Mouse (Mus musculus) midbrain, postnatal 0 days (tissue): ENCODE results near the gene Ltbr. TPM values are rescaled to one million over a fixed set of nuclear protein-coding genes. Genes with fewer than 3 reads are reported as not detected.
A peak's percentile ranks its signal among the peaks of the same experiment; 100 is the strongest.

Source experiments
- ATAC-seq: fragments of 200-750 bp; cut with Nextera tagmentation; 2 replicates; pipeline ENCODE4 v1.8.0; 2017; ENCODE audit warnings: moderate number of reproducible peaks, mild to moderate bottlenecking, moderate TSS enrichment, moderate library complexity; ENCODE audit not compliant: low FRiP score
- DNase-seq: peaks from one replicate; pipeline ENCODE4 v3.0.0-alpha.2; 2015; ENCODE audit warnings: low spot score
- H3K27ac ChIP-seq: fragments of 300-500 bp; sonication (generic); 2 replicates; pipeline ENCODE4 v1.5.1; 2014; ENCODE audit warnings: low read depth, mild to moderate bottlenecking, low read length, mixed read lengths
- H3K27me3 ChIP-seq: fragments of 300-500 bp; sonication (generic); 2 replicates; pipeline ENCODE4 v1.6.1; 2014; ENCODE audit warnings: low read length, control low read depth, mixed read lengths; ENCODE audit not compliant: insufficient read depth
- H3K36me3 ChIP-seq: fragments of 300-500 bp; sonication (generic); 2 replicates; pipeline ENCODE4 v1.6.1; 2014; ENCODE audit warnings: low read length, control low read depth, mixed read lengths; ENCODE audit not compliant: insufficient read depth
- H3K4me1 ChIP-seq: fragments of 300-500 bp; sonication (generic); 2 replicates; pipeline ENCODE4 v1.6.1; 2014; ENCODE audit warnings: mild to moderate bottlenecking, control low read depth, antibody characterized with exemption, low read length, mixed read lengths; ENCODE audit not compliant: insufficient read depth
- H3K4me2 ChIP-seq: fragments of 300-500 bp; sonication (generic); 2 replicates; pipeline ENCODE4 v1.6.1; 2014; ENCODE audit warnings: low read depth, mild to moderate bottlenecking, low read length, mixed read lengths; ENCODE audit not compliant: poor library complexity, severe bottlenecking
- H3K4me3 ChIP-seq: fragments of 300-500 bp; sonication (generic); 2 replicates; pipeline ENCODE4 v1.5.1; 2014; ENCODE audit warnings: low read depth, mild to moderate bottlenecking, low read length, moderate library complexity
- H3K9ac ChIP-seq: fragments of 300-500 bp; sonication (generic); replicated peaks from 2 replicates; pipeline ENCODE4 v1.6.1; 2014; ENCODE audit warnings: mild to moderate bottlenecking, low read length, moderate library complexity, mixed read lengths; ENCODE audit not compliant: poor library complexity, severe bottlenecking
- H3K9me3 ChIP-seq: fragments of 300-500 bp; sonication (generic); 2 replicates; pipeline ENCODE4 v1.6.1; 2016; ENCODE audit warnings: low read length, control low read depth
- CTCF ChIP-seq: IDR thresholded peaks from 2 replicates; pipeline ENCODE4 v1.5.1; 2016; ENCODE audit warnings: antibody characterized with exemption, mild to moderate bottlenecking
- WGBS: fragments of 180-500 bp; shearing (Covaris S2); extraction: QIAGEN DNeasy Blood & Tissue Kit; methylation state at CpG from one replicate; pipeline ENCODE4 v1.1.7; 2014; 5-methylcytosine and 5-hydroxymethylcytosine counted together
- polyA plus RNA-seq: library from polyadenylated mRNA; unstranded; fragments of >200 nt; fragmentation: Nextera tagmentation; extraction: Ambion mirVana; gene quantifications from 2 replicates; pipeline ENCODE4 v1.2.1, GENCODE M21; 2015
- total RNA-seq: library from RNA; depleted of rRNA; stranded (reverse); fragments of >200 nt; gene quantifications from 2 replicates; pipeline ENCODE4 v1.2.3, GENCODE M21; 2014

Ltbr gene
- total and polyA plus RNA-seq, 2 experiments from 2014 or later, result 14.5 to 24.4 TPM

- 95% methylated on average over 1 of the region's 1 CpGs for whole genome bisulfite sequencing
- no peaks in the 10 kb centered on the region for H3K9me3 ChIP-seq
- H3K36me3 ChIP-seq, result no peaks in the 10 kb centered on the region
- peaks cover 14% of the 10 kb centered on the region for H3K27me3 ChIP-seq
- no peak for ATAC-seq
- no peak for DNase-seq
- TF ChIP-seq CTCF, result no peak
- no peak within 1 kb of the TSS for H3K27ac ChIP-seq
- no peak within 1 kb of the TSS for H3K4me3 ChIP-seq
- peaks cover 6% of the 10 kb centered on the region; the same call in 1 of the 2 replicates for H3K4me1 ChIP-seq
- H3K4me2 ChIP-seq, result 0 out of 2 replicates have a peak within 1 kb of the TSS, but pooled peaks have one; percentile 3
- no peak within 1 kb of the TSS for H3K9ac ChIP-seq
Measured at GRCm38 (mm10) chr6:125320323-125320722, 6.6 kb upstream of the Ltbr start, which contains the start of gene Scnn1a. Scnn1a (plus strand) TSS chr6:125320659.

GRCm38 (mm10) chr6:125319919-125320296 lies 6.2 kb upstream of the Ltbr start:
- Histone ChIP-seq H3K27me3 (peaks cover 14% of the 10 kb centered on the region), H3K4me2 (no peak overlapping the region), H3K9me3 (no peaks in the 10 kb centered on the region), H3K4me3 (no peak overlapping the region), H3K9ac (no peak overlapping the region), H3K4me1 (peaks cover 6% of the 10 kb centered on the region; the same call in 1 of the 2 replicates), H3K27ac (no peak overlapping the region), H3K36me3 (no peaks in the 10 kb centered on the region)
- ATAC-seq (no peak), DNase-seq (no peak)
- no peak for TF ChIP-seq CTCF

GRCm38 (mm10) chr6:125318981-125319918 lies 5.6 kb upstream of the Ltbr start:
- no peaks in the 10 kb centered on the region for H3K36me3 ChIP-seq
- DNase-seq, result no peak
- peaks cover 7% of the 10 kb centered on the region; the same call in 1 of the 2 replicates for H3K4me1 ChIP-seq
- TF ChIP-seq CTCF, result no peak
- H3K27me3 ChIP-seq, result peaks cover 14% of the 10 kb centered on the region
- 75% methylated on average over 15 of the region's 15 CpGs for WGBS
- H3K4me2 ChIP-seq, result no peak overlapping the region
- no peak overlapping the region for H3K27ac ChIP-seq
- no peak overlapping the region for H3K9ac ChIP-seq
- H3K9me3 ChIP-seq, result no peaks in the 10 kb centered on the region
- no peak for ATAC-seq
- no peak overlapping the region for H3K4me3 ChIP-seq

GRCm38 (mm10) chr6:125317077-125317476 lies 3.4 kb upstream of the Ltbr start:
- H3K27ac ChIP-seq, result no peak overlapping the region
- no peaks in the 10 kb centered on the region for H3K9me3 ChIP-seq
- no peaks in the 10 kb centered on the region for H3K36me3 ChIP-seq
- H3K4me3 ChIP-seq, result no peak overlapping the region
- H3K4me1 ChIP-seq, result peaks cover 14% of the 10 kb centered on the region; the same call in 1 of the 2 replicates
- WGBS, result 59% methylated on average over 7 of the region's 7 CpGs
- no peak overlapping the region for H3K4me2 ChIP-seq
- no peak for ATAC-seq
- peaks cover 13% of the 10 kb centered on the region for H3K27me3 ChIP-seq
- DNase-seq, result no peak
- no peak overlapping the region for H3K9ac ChIP-seq
- TF ChIP-seq CTCF, result no peak

- Histone ChIP-seq H3K36me3 (no peaks in the 10 kb centered on the region), H3K4me2 (no peak overlapping the region), H3K9me3 (no peaks in the 10 kb centered on the region), H3K27ac (no peak overlapping the region), H3K9ac (no peak overlapping the region), H3K4me3 (no peak overlapping the region), H3K4me1 (peaks cover 8% of the 10 kb centered on the region; the same call in 1 of the 2 replicates), H3K27me3 (no peaks in the 10 kb centered on the region)
- no peak for TF ChIP-seq CTCF
- ATAC-seq (no peak), DNase-seq (no peak)
- 86% methylated on average over 5 of the region's 6 CpGs for WGBS
Measured at GRCm38 (mm10) chr6:125314746-125315145, 1.1 kb upstream of the Ltbr start.

- TF ChIP-seq CTCF, result no peak
- Histone ChIP-seq H3K9me3 (no peaks in the 10 kb centered on the region), H3K27me3 (no peaks in the 10 kb centered on the region), H3K27ac (no peak overlapping the region), H3K9ac (peak overlapping the region; percentile 33; the same call in 1 of the 2 replicates), H3K36me3 (no peaks in the 10 kb centered on the region), H3K4me2 (peak overlapping the region; percentile 46), H3K4me1 (peaks cover 8% of the 10 kb centered on the region; the same call in 1 of the 2 replicates), H3K4me3 (peak overlapping the region; percentile 31; the same call in 1 of the 2 replicates)
- DNase-seq (no peak), ATAC-seq (peak; percentile 9; the same call in 1 of the 2 replicates)
- WGBS, result 56% methylated on average over 7 of the region's 7 CpGs
Measured at GRCm38 (mm10) chr6:125314231-125314563, 512 bp upstream of the Ltbr start.
